ENCODE assay signal across 16 mouse cellular contexts in the genomic region with DNA sequence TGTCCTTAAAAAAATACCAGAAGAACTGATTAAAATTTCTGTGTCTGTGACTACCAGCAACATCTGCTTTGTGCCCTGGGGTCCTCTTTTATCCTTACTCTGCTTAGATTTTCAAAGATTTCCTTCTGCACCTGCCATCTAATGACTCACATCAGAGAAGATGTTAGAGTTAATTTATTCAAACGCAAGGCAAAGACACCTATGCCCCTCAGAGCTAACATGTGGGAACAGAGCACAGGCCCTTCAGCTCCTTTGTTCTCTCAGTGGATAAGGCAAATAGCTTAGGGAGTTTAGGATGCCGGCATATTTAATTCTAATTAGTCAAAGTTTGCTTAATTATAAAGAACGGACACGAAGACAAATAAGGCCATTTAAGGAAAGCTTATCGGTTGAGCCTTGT.
"Had no signal": no experiment of that assay in that cellular context is flagged by ENCODE, and none has a peak within 500 bp of the region (broad histone marks: within the 10 kb centered on the region; RNA-seq: fewer than 3 reads in every experiment).

No protein-coding gene starts in this region.

- H3K9ac ChIP-seq: liver, embryonic 12.5 days; liver, embryonic 14.5 days; lung, embryonic 15.5 days; neural tube, embryonic 12.5 days; stomach, embryonic 15.5 days had no signal

- H3K9me3 ChIP-seq: liver, embryonic 12.5 days; lung, embryonic 15.5 days; neural tube, embryonic 12.5 days; stomach, embryonic 15.5 days had no signal

- H3K27ac ChIP-seq: liver, embryonic 12.5 days; liver, embryonic 14.5 days; lung, embryonic 15.5 days; macrophage; neural tube, embryonic 12.5 days; stomach, embryonic 15.5 days; stomach, postnatal 0 days had no signal

- H3K4me3 ChIP-seq: liver, embryonic 12.5 days; lung, embryonic 15.5 days; megakaryocyte, embryonic 14.5 days; neural tube, embryonic 12.5 days; stomach, embryonic 15.5 days had no signal

- ATAC-seq: liver, embryonic 12.5 days; lung, postnatal 0 days had no signal

- H3K27me3 ChIP-seq: liver, embryonic 12.5 days; lung, embryonic 15.5 days; megakaryocyte, embryonic 14.5 days; neural tube, embryonic 12.5 days; stomach, embryonic 15.5 days had no signal

- H3K36me3 ChIP-seq: liver, embryonic 12.5 days; lung, embryonic 15.5 days; neural tube, embryonic 12.5 days; stomach, embryonic 15.5 days had no signal

- H3K4me2 ChIP-seq: liver, embryonic 12.5 days; lung, embryonic 15.5 days; neural tube, embryonic 12.5 days; stomach, embryonic 15.5 days had no signal

- H3K4me1 ChIP-seq: liver, embryonic 12.5 days; lung, embryonic 15.5 days; megakaryocyte, embryonic 14.5 days; neural tube, embryonic 12.5 days; stomach, embryonic 15.5 days had no signal

- DNase-seq: lung, adult 18-20 months; lung, postnatal 14 days; lung, postnatal 36 days; right cerebral cortex, postnatal 14 days; thymus, adult 2 months; thymus, postnatal 25 days; thymus, postnatal 4 days had no signal
